Mouse (Mus musculus) ES-E14 (cell line): ENCODE measurements around the gene Rnf31.

Experiments used
- CHD2 ChIP-seq: IDR thresholded peaks from 2 replicates; pipeline ENCODE4 v1.6.1; 2014; ENCODE audit warnings: mild to moderate bottlenecking, low read depth, low read length, inconsistent platforms
- ZNF384 ChIP-seq: IDR thresholded peaks from 2 replicates; pipeline ENCODE4 v1.6.1; 2012; ENCODE audit warnings: low read depth, low read length, inconsistent platforms

- TF ChIP-seq CHD2 (no peak), ZNF384 (no peak)
Observed at GRCm38 (mm10) chr14:55649884-55650283, 58.4 kb downstream of the Rnf31 start, which contains the start of gene Tssk4.
